Mouse (Mus musculus) forebrain, postnatal 0 days (tissue): ENCODE data around the gene Slc5a6. TPM values are rescaled to one million over a fixed set of nuclear protein-coding genes. Genes with fewer than 3 reads are reported as not detected.
A peak's percentile ranks its signal among the peaks of the same experiment; 100 is the strongest.

Experiments
- ATAC-seq: fragments of 200-750 bp; cut with Nextera tagmentation; 2 replicates; pipeline ENCODE4 v1.8.0; 2017; ENCODE audit warnings: mild to moderate bottlenecking, moderate library complexity
- DNase-seq: peaks from one replicate; pipeline ENCODE4 v3.0.0-alpha.2; 2015
- H3K27ac ChIP-seq: fragments of 300-500 bp; sonication (generic); 2 replicates; pipeline ENCODE4 v1.5.1; 2014; ENCODE audit warnings: low read depth, mild to moderate bottlenecking, antibody characterized with exemption, low read length, moderate library complexity, mixed read lengths
- H3K27me3 ChIP-seq: fragments of 300-500 bp; sonication (generic); 2 replicates; pipeline ENCODE4 v1.6.1; 2014; ENCODE audit warnings: mild to moderate bottlenecking, low read length, mixed read lengths; ENCODE audit not compliant: insufficient read depth
- H3K36me3 ChIP-seq: fragments of 300-500 bp; sonication (generic); 2 replicates; pipeline ENCODE4 v1.6.1; 2014; ENCODE audit warnings: mild to moderate bottlenecking, moderate library complexity; ENCODE audit not compliant: insufficient read depth
- H3K4me1 ChIP-seq: fragments of 300-500 bp; sonication (generic); 2 replicates; pipeline ENCODE4 v1.6.1; 2014; ENCODE audit warnings: antibody characterized with exemption; ENCODE audit not compliant: insufficient read depth
- H3K4me2 ChIP-seq: fragments of 300-500 bp; sonication (generic); 2 replicates; pipeline ENCODE4 v1.6.1; 2014; ENCODE audit warnings: low read depth, mild to moderate bottlenecking, moderate library complexity
- H3K4me3 ChIP-seq: fragments of 300-500 bp; sonication (generic); 2 replicates; pipeline ENCODE4 v1.5.1; 2014; ENCODE audit warnings: low read depth, low read length, mixed read lengths
- H3K9ac ChIP-seq: fragments of 300-500 bp; sonication (generic); 2 replicates; pipeline ENCODE4 v1.6.1; 2014; ENCODE audit warnings: mild to moderate bottlenecking
- H3K9me3 ChIP-seq: fragments of 300-500 bp; sonication (generic); 2 replicates; pipeline ENCODE4 v1.6.1; 2016; ENCODE audit warnings: low read length
- CTCF ChIP-seq: sonication (generic); IDR thresholded peaks from 2 replicates; pipeline ENCODE4 v1.5.1; 2016; ENCODE audit warnings: antibody characterized with exemption, control low read depth, low read depth
- WGBS: fragments of 180-500 bp; shearing (Covaris S2); extraction: QIAGEN DNeasy Blood & Tissue Kit; methylation state at CpG from one replicate; pipeline ENCODE4 v1.1.7; 2014; 5-methylcytosine and 5-hydroxymethylcytosine counted together
- polyA plus RNA-seq: library from polyadenylated mRNA; unstranded; fragments of >200 nt; fragmentation: Nextera tagmentation; extraction: Ambion mirVana; gene quantifications from 2 replicates; pipeline ENCODE4 v1.2.1, GENCODE M21; 2015
- total RNA-seq: library from RNA; depleted of rRNA; stranded (reverse); fragments of >200 nt; gene quantifications from 2 replicates; pipeline ENCODE4 v1.2.3, GENCODE M21; 2014; rRNA removed

The Slc5a6 gene
- total and polyA plus RNA-seq, 2 experiments from 2014 or later: 22.2 to 28.3 TPM

GRCm38 (mm10) chr5:31000122-31000521, 48.6 kb downstream of the Slc5a6 start:
- Histone ChIP-seq H3K36me3 (no peaks in the 10 kb centered on the region), H3K4me3 (no peak overlapping the region), H3K27ac (no peak overlapping the region), H3K27me3 (no peaks in the 10 kb centered on the region), H3K4me1 (no peaks in the 10 kb centered on the region), H3K4me2 (no peak overlapping the region), H3K9ac (no peak overlapping the region), H3K9me3 (no peaks in the 10 kb centered on the region)
- DNase-seq: no peak
- no peak for TF ChIP-seq CTCF
- WGBS: 74% methylated on average over 7 of the region's 7 CpGs
- ATAC-seq: no peak

- Histone ChIP-seq H3K9me3 (no peaks in the 10 kb centered on the region), H3K27me3 (no peaks in the 10 kb centered on the region), H3K9ac (no peak overlapping the region), H3K4me3 (no peak overlapping the region), H3K36me3 (no peaks in the 10 kb centered on the region), H3K27ac (no peak overlapping the region), H3K4me1 (no peaks in the 10 kb centered on the region), H3K4me2 (no peak overlapping the region)
- ATAC-seq (no peak), DNase-seq (no peak)
- no peak for TF ChIP-seq CTCF
- WGBS: 68% methylated on average over 5 of the region's 5 CpGs
Observed at GRCm38 (mm10) chr5:30999324-30999723, 49.4 kb downstream of the Slc5a6 start.

DNA sequence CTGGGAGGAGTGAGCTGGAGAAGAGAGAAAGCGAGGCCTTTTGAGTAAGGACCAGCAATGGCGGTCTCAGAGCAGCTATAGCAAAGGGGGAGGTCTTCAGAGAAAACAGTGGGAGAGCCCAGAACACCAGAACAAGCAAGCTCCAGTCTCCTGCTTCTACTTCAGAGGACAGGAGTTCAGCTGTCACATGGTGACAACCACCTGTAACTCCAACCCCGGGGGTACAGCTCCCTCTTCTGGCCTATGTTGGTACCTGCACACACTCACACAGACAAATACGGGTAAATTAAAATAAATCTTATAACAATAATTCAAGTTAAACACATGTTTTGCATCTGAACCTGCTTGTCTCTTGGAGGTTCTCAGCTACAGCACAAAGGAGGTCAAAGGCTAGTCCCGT, 50.4 kb downstream of the Slc5a6 start:
- no peaks in the 10 kb centered on the region for H3K9me3 ChIP-seq
- no peak overlapping the region for H3K4me3 ChIP-seq
- H3K4me2 ChIP-seq: no peak overlapping the region
- DNase-seq (no peak), ATAC-seq (no peak)
- no peaks in the 10 kb centered on the region for H3K27me3 ChIP-seq
- no peak overlapping the region for H3K27ac ChIP-seq
- H3K9ac ChIP-seq: no peak overlapping the region
- no peaks in the 10 kb centered on the region for H3K4me1 ChIP-seq
- peak; percentile 65 for TF ChIP-seq CTCF
- 23% methylated on average over 5 of the region's 5 CpGs for WGBS
- no peaks in the 10 kb centered on the region for H3K36me3 ChIP-seq

DNA sequence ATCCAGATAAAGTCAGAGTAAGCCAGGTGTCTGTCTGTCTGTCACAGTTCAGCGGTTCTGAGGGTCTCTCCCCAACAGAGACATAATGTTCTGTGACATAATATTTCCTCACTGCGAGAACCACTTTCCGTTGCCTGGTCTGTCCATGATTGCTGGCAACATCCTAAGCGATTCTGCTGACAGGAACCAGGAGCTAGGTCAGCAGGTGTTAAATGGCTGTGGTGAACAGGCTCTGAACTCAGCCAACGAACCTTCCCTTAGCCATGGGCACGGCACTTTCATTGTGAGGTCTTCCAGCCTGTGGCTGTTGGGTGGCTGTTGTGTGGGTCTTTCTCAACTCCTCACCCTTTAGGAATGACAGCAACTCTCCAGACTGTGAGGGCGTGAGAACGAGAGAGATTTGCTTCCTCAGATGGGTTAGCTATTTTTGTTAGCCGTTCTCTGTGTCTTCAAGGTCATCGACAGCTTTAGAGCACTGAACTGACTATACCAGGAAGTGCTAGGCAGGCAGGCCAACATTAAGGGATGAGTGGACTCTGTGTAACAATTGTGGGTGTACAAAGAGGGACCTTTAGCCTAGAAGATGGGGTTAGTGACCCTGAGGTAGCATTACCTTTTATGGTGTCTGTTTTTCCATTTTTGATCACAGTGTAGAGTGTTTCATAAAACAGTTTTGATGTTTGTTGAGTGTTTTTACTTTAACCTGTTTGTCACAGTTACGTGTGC, 53.7 kb downstream of the Slc5a6 start:
- Histone ChIP-seq H3K9ac (no peak overlapping the region), H3K36me3 (no peaks in the 10 kb centered on the region), H3K27ac (no peak overlapping the region), H3K4me1 (no peaks in the 10 kb centered on the region), H3K4me2 (no peak overlapping the region), H3K9me3 (no peaks in the 10 kb centered on the region), H3K27me3 (no peaks in the 10 kb centered on the region), H3K4me3 (no peak overlapping the region)
- DNase-seq (no peak), ATAC-seq (no peak)
- WGBS: 73% methylated on average over 11 of the region's 11 CpGs
- TF ChIP-seq CTCF: no peak

GRCm38 (mm10) chr5:30994074-30994473, 54.6 kb downstream of the Slc5a6 start:
- DNase-seq (no peak), ATAC-seq (peak; percentile 58; the same call in 1 of the 2 replicates)
- Histone ChIP-seq H3K4me1 (no peaks in the 10 kb centered on the region), H3K36me3 (no peaks in the 10 kb centered on the region), H3K27me3 (no peaks in the 10 kb centered on the region), H3K4me2 (no peak overlapping the region), H3K9me3 (no peaks in the 10 kb centered on the region), H3K4me3 (no peak overlapping the region), H3K9ac (no peak overlapping the region), H3K27ac (no peak overlapping the region)
- 63% methylated on average over 3 of the region's 3 CpGs for WGBS
- TF ChIP-seq CTCF: no peak

GRCm38 (mm10) chr5:30992980-30993676, 55.6 kb downstream of the Slc5a6 start:
- Histone ChIP-seq H3K27ac (no peak overlapping the region), H3K4me3 (no peak overlapping the region), H3K4me1 (no peaks in the 10 kb centered on the region), H3K9me3 (no peaks in the 10 kb centered on the region), H3K36me3 (no peaks in the 10 kb centered on the region), H3K27me3 (no peaks in the 10 kb centered on the region), H3K4me2 (no peak overlapping the region), H3K9ac (no peak overlapping the region)
- TF ChIP-seq CTCF: 0 out of 2 replicates have a peak, but pooled peaks have one; percentile 6
- WGBS: 71% methylated on average over 5 of the region's 5 CpGs
- DNase-seq: no peak
- ATAC-seq: 0 out of 2 replicates have a peak, but pooled peaks have one; percentile 25

Other genes with a start within 250 kb of the Slc5a6 start
- gene Mapre3, start 234.3 kb downstream of the Slc5a6 start, total RNA-seq: 48.2 and 55.0 TPM in 2 replicates
- gene Mapre3, start 234.3 kb downstream of the Slc5a6 start, polyA plus RNA-seq: 113 and 141 TPM in 2 replicates
- 51.2 and 61.4 TPM in 2 replicates for gene Tmem214, start 180.9 kb downstream of the Slc5a6 start, total RNA-seq
- gene Tmem214, start 180.9 kb downstream of the Slc5a6 start, polyA plus RNA-seq: 41.7 and 49.2 TPM in 2 replicates
- gene Agbl5, start 160.2 kb downstream of the Slc5a6 start, total RNA-seq: 36.6 and 52.2 TPM in 2 replicates
- 15.3 and 21.5 TPM in 2 replicates for gene Agbl5, start 160.2 kb downstream of the Slc5a6 start, polyA plus RNA-seq
- gene Ost4, start 141.1 kb downstream of the Slc5a6 start, total RNA-seq: 116 and 130 TPM in 2 replicates
- gene Ost4, start 141.1 kb downstream of the Slc5a6 start, polyA plus RNA-seq: 190 and 236 TPM in 2 replicates
- 10.0 and 11.3 TPM in 2 replicates for gene Emilin1, start 135.5 kb downstream of the Slc5a6 start, total RNA-seq
- 9.6 and 10.0 TPM in 2 replicates for gene Emilin1, start 135.5 kb downstream of the Slc5a6 start, polyA plus RNA-seq
- gene Khk, start 127.5 kb downstream of the Slc5a6 start, total RNA-seq: 4.5 and 5.3 TPM in 2 replicates
- 11.7 and 13.2 TPM in 2 replicates for gene Khk, start 127.5 kb downstream of the Slc5a6 start, polyA plus RNA-seq
- gene Cgref1, start 103.3 kb downstream of the Slc5a6 start, total RNA-seq: 67.3 and 82.1 TPM in 2 replicates
- 61.0 and 63.5 TPM in 2 replicates for gene Cgref1, start 103.3 kb downstream of the Slc5a6 start, polyA plus RNA-seq
- 23.7 and 42.7 TPM in 2 replicates for gene Preb, start 88.6 kb downstream of the Slc5a6 start, total RNA-seq
- 65.1 and 77.0 TPM in 2 replicates for gene Preb, start 88.6 kb downstream of the Slc5a6 start, polyA plus RNA-seq
- not detected in 2 replicates for gene Tcf23, start 80.3 kb downstream of the Slc5a6 start, total RNA-seq
- gene Tcf23, start 80.3 kb downstream of the Slc5a6 start, polyA plus RNA-seq: not detected in 2 replicates
- 152 and 167 TPM in 2 replicates for gene Atraid, start 612 bp downstream of the Slc5a6 start, total RNA-seq
- gene Atraid, start 612 bp downstream of the Slc5a6 start, polyA plus RNA-seq: 243 and 257 TPM in 2 replicates
- gene Cad, start 5.9 kb upstream of the Slc5a6 start, total RNA-seq: 28.7 and 31.1 TPM in 2 replicates
- 5.2 and 6.4 TPM in 2 replicates for gene Cad, start 5.9 kb upstream of the Slc5a6 start, polyA plus RNA-seq
- gene Dnajc5g, start 57.4 kb upstream of the Slc5a6 start, total RNA-seq: not detected in 2 replicates
- not detected in 2 replicates for gene Dnajc5g, start 57.4 kb upstream of the Slc5a6 start, polyA plus RNA-seq
- 2.5 and 2.8 TPM in 2 replicates for gene Slc30a3, start 59.3 kb upstream of the Slc5a6 start, total RNA-seq
- 3.5 and 4.5 TPM in 2 replicates for gene Slc30a3, start 59.3 kb upstream of the Slc5a6 start, polyA plus RNA-seq
- gene Trim54, start 67.8 kb upstream of the Slc5a6 start, total RNA-seq: not detected in 2 replicates
- gene Trim54, start 67.8 kb upstream of the Slc5a6 start, polyA plus RNA-seq: not detected in 2 replicates
- gene Ucn, start 89.9 kb upstream of the Slc5a6 start, total RNA-seq: not detected in 2 replicates
- gene Ucn, start 89.9 kb upstream of the Slc5a6 start, polyA plus RNA-seq: not detected in 2 replicates
- 40.0 and 51.5 TPM in 2 replicates for gene Mpv17, start 105.3 kb upstream of the Slc5a6 start, total RNA-seq
- gene Mpv17, start 105.3 kb upstream of the Slc5a6 start, polyA plus RNA-seq: 27.4 and 38.7 TPM in 2 replicates
- gene Gm29609, start 131.0 kb upstream of the Slc5a6 start, total RNA-seq: 6.4 and 9.3 TPM in 2 replicates
- 1.4 and 2.1 TPM in 2 replicates for gene Gm29609, start 131.0 kb upstream of the Slc5a6 start, polyA plus RNA-seq
- gene Gtf3c2, start 131.2 kb upstream of the Slc5a6 start, total RNA-seq: 36.8 and 49.8 TPM in 2 replicates
- 36.2 and 52.9 TPM in 2 replicates for gene Gtf3c2, start 131.2 kb upstream of the Slc5a6 start, polyA plus RNA-seq
- 91.6 and 104 TPM in 2 replicates for gene Snx17, start 144.3 kb upstream of the Slc5a6 start, total RNA-seq
- gene Snx17, start 144.3 kb upstream of the Slc5a6 start, polyA plus RNA-seq: 96.9 and 108 TPM in 2 replicates
- gene Eif2b4, start 144.5 kb upstream of the Slc5a6 start, total RNA-seq: 45.3 and 70.8 TPM in 2 replicates
- 76.6 and 95.3 TPM in 2 replicates for gene Eif2b4, start 144.5 kb upstream of the Slc5a6 start, polyA plus RNA-seq
- gene Zfp513, start 153.4 kb upstream of the Slc5a6 start, total RNA-seq: 6.7 and 10.9 TPM in 2 replicates
- gene Zfp513, start 153.4 kb upstream of the Slc5a6 start, polyA plus RNA-seq: 10.8 and 11.8 TPM in 2 replicates
- gene Ppm1g, start 171.8 kb upstream of the Slc5a6 start, total RNA-seq: 93.4 and 102 TPM in 2 replicates
- 156 and 175 TPM in 2 replicates for gene Ppm1g, start 171.8 kb upstream of the Slc5a6 start, polyA plus RNA-seq
- 106 and 132 TPM in 2 replicates for gene Nrbp1, start 191.9 kb upstream of the Slc5a6 start, total RNA-seq
- gene Nrbp1, start 191.9 kb upstream of the Slc5a6 start, polyA plus RNA-seq: 127 and 133 TPM in 2 replicates
- gene Gm9970, start 192.3 kb upstream of the Slc5a6 start, total RNA-seq: 0.62 and 0.92 TPM in 2 replicates
- gene Gm9970, start 192.3 kb upstream of the Slc5a6 start, polyA plus RNA-seq: 0.29 and 0.51 TPM in 2 replicates
- 2.6 and 8.6 TPM in 2 replicates for gene Krtcap3, start 202.8 kb upstream of the Slc5a6 start, total RNA-seq
- 2.2 and 2.5 TPM in 2 replicates for gene Krtcap3, start 202.8 kb upstream of the Slc5a6 start, polyA plus RNA-seq
- gene Ift172, start 242.2 kb upstream of the Slc5a6 start, total RNA-seq: 31.1 and 42.6 TPM in 2 replicates
- gene Ift172, start 242.2 kb upstream of the Slc5a6 start, polyA plus RNA-seq: 9.9 and 12.8 TPM in 2 replicates
- 156 and 201 TPM in 2 replicates for gene Fndc4, start 247.2 kb upstream of the Slc5a6 start, total RNA-seq
- gene Fndc4, start 247.2 kb upstream of the Slc5a6 start, polyA plus RNA-seq: 108 and 111 TPM in 2 replicates
- 0.05 and 1.5 TPM in 2 replicates for gene Gckr, start 248.5 kb upstream of the Slc5a6 start, total RNA-seq
- gene Gckr, start 248.5 kb upstream of the Slc5a6 start, polyA plus RNA-seq: 0.23 and 0.54 TPM in 2 replicates